Mouse (Mus musculus) kidney, postnatal 0 days (tissue): ENCODE results near the gene Alox15. TPM values are rescaled to one million over a fixed set of nuclear protein-coding genes. Genes with fewer than 3 reads are reported as not detected.

ENCODE experiments used
- ATAC-seq: fragments of 200-750 bp; cut with Nextera tagmentation; replicated peaks from 2 replicates; pipeline ENCODE4 v1.8.0; 2017; ENCODE audit warnings: low read depth, moderate number of reproducible peaks, moderate TSS enrichment, moderate library complexity; ENCODE audit not compliant: low FRiP score
- DNase-seq: peaks from one replicate; pipeline ENCODE4 v3.0.0-alpha.2; 2016; ENCODE audit warnings: low spot score
- H3K27ac ChIP-seq: fragments of 300-500 bp; sonication (generic); 2 replicates; pipeline ENCODE4 v1.5.1; 2014; ENCODE audit warnings: mild to moderate bottlenecking
- H3K27me3 ChIP-seq: fragments of 300-500 bp; sonication (generic); 2 replicates; pipeline ENCODE4 v1.6.1; 2014; ENCODE audit warnings: low read length, mixed read lengths; ENCODE audit not compliant: insufficient read depth
- H3K36me3 ChIP-seq: fragments of 300-500 bp; sonication (generic); 2 replicates; pipeline ENCODE4 v1.6.1; 2014; ENCODE audit warnings: low read length, mixed read lengths; ENCODE audit not compliant: insufficient read depth
- H3K4me1 ChIP-seq: fragments of 300-500 bp; sonication (generic); replicated peaks from 2 replicates; pipeline ENCODE4 v1.6.1; 2014; ENCODE audit warnings: antibody characterized with exemption, low read length, mixed read lengths; ENCODE audit not compliant: insufficient read depth
- H3K4me2 ChIP-seq: fragments of 300-500 bp; sonication (generic); 2 replicates; pipeline ENCODE4 v1.6.1; 2014; ENCODE audit warnings: mild to moderate bottlenecking, low read length, moderate library complexity, mixed read lengths
- H3K4me3 ChIP-seq: fragments of 300-500 bp; sonication (generic); replicated peaks from 2 replicates; pipeline ENCODE4 v1.5.1; 2014; ENCODE audit warnings: low read depth, low read length
- H3K9ac ChIP-seq: fragments of 300-500 bp; sonication (generic); 2 replicates; pipeline ENCODE4 v1.6.1; 2014; ENCODE audit warnings: low read depth, low read length
- H3K9me3 ChIP-seq: fragments of 300-500 bp; sonication (generic); replicated peaks from 2 replicates; pipeline ENCODE4 v1.6.1; 2016; ENCODE audit warnings: low read length, inconsistent platforms, mixed read lengths
- CTCF ChIP-seq: IDR thresholded peaks from 2 replicates; pipeline ENCODE4 v1.5.1; 2016; ENCODE audit warnings: antibody characterized with exemption, low read depth, mild to moderate bottlenecking, moderate library complexity
- WGBS: fragments of 180-500 bp; shearing (Covaris S2); extraction: QIAGEN DNeasy Blood & Tissue Kit; methylation state at CpG from one replicate; pipeline ENCODE4 v1.1.7; 2014; 5-methylcytosine and 5-hydroxymethylcytosine counted together
- polyA plus RNA-seq: library from polyadenylated mRNA; unstranded; fragments of >200 nt; fragmentation: Nextera tagmentation; extraction: Ambion mirVana; gene quantifications from 2 replicates; pipeline ENCODE4 v1.2.1, GENCODE M21; 2015

The Alox15 gene
- polyA plus RNA-seq, 1 experiment from 2014 or later, result 2.4 TPM

GRCm38 (mm10) chr11:70297836-70298454, 53.9 kb downstream of the Alox15 start:
- no peak overlapping the region for H3K4me3 ChIP-seq
- H3K36me3 ChIP-seq, result no peaks in the 10 kb centered on the region
- H3K4me1 ChIP-seq, result no peaks in the 10 kb centered on the region
- ATAC-seq, result no peak
- TF ChIP-seq CTCF, result no peak
- WGBS, result 32% methylated on average over 12 of the region's 12 CpGs
- no peak overlapping the region for H3K4me2 ChIP-seq
- no peaks in the 10 kb centered on the region for H3K27me3 ChIP-seq
- H3K9me3 ChIP-seq, result no peaks in the 10 kb centered on the region
- no peak overlapping the region for H3K27ac ChIP-seq
- H3K9ac ChIP-seq, result no peak overlapping the region
- no peak for DNase-seq

GRCm38 (mm10) chr11:70297405-70297804, 54.4 kb downstream of the Alox15 start:
- no peaks in the 10 kb centered on the region for H3K27me3 ChIP-seq
- H3K4me2 ChIP-seq, result no peak overlapping the region
- DNase-seq, result no peak
- no peak overlapping the region for H3K27ac ChIP-seq
- no peak for TF ChIP-seq CTCF
- H3K36me3 ChIP-seq, result no peaks in the 10 kb centered on the region
- H3K9me3 ChIP-seq, result no peaks in the 10 kb centered on the region
- no peak for ATAC-seq
- H3K9ac ChIP-seq, result no peak overlapping the region
- H3K4me1 ChIP-seq, result no peaks in the 10 kb centered on the region
- no peak overlapping the region for H3K4me3 ChIP-seq
- WGBS, result 32% methylated on average over 4 of the region's 4 CpGs

Other genes with a start within 250 kb of the Alox15 start
- 0.37 and 0.47 TPM in 2 replicates for gene Mgl2, start 221.7 kb downstream of the Alox15 start, polyA plus RNA-seq
- gene Clec10a, start 195.8 kb downstream of the Alox15 start, polyA plus RNA-seq, result 0.99 and 1.4 TPM in 2 replicates
- 11.2 and 12.6 TPM in 2 replicates for gene Slc16a11, start 139.3 kb downstream of the Alox15 start, polyA plus RNA-seq
- 20.6 and 21.4 TPM in 2 replicates for gene Slc16a13, start 131.0 kb downstream of the Alox15 start, polyA plus RNA-seq
- 22.0 TPM in 2 replicates for gene Bcl6b, start 122.2 kb downstream of the Alox15 start, polyA plus RNA-seq
- 147 and 150 TPM in 2 replicates for gene 0610010K14Rik, start 114.1 kb downstream of the Alox15 start, polyA plus RNA-seq
- gene Gm21988, start 112.2 kb downstream of the Alox15 start, polyA plus RNA-seq, result 15.6 and 15.9 TPM in 2 replicates
- gene Rnasek, start 112.2 kb downstream of the Alox15 start, polyA plus RNA-seq, result 455 and 492 TPM in 2 replicates
- 3.8 and 4.0 TPM in 2 replicates for gene Alox12, start 96.7 kb downstream of the Alox15 start, polyA plus RNA-seq
- gene Alox12e, start 29.4 kb downstream of the Alox15 start, polyA plus RNA-seq, result 0.10 and 0.16 TPM in 2 replicates
- gene Pelp1, start 58.0 kb upstream of the Alox15 start, polyA plus RNA-seq, result 18.8 and 20.2 TPM in 2 replicates
- 12.0 and 13.5 TPM in 2 replicates for gene Arrb2, start 80.6 kb upstream of the Alox15 start, polyA plus RNA-seq
- 33.5 and 38.3 TPM in 2 replicates for gene Med11, start 99.9 kb upstream of the Alox15 start, polyA plus RNA-seq
- gene Zmynd15, start 107.4 kb upstream of the Alox15 start, polyA plus RNA-seq, result 0.82 and 1.5 TPM in 2 replicates
- 16.7 and 17.6 TPM in 2 replicates for gene Cxcl16, start 108.0 kb upstream of the Alox15 start, polyA plus RNA-seq
- gene Tm4sf5, start 153.2 kb upstream of the Alox15 start, polyA plus RNA-seq, result 0.84 and 1.5 TPM in 2 replicates
- gene Vmo1, start 162.6 kb upstream of the Alox15 start, polyA plus RNA-seq, result 0.57 and 0.66 TPM in 2 replicates
- gene Gltpd2, start 167.2 kb upstream of the Alox15 start, polyA plus RNA-seq, result 0.56 and 0.87 TPM in 2 replicates
- gene Psmb6, start 173.3 kb upstream of the Alox15 start, polyA plus RNA-seq, result 686 and 703 TPM in 2 replicates
- not detected in 2 replicates for gene Gm40193, start 180.9 kb upstream of the Alox15 start, polyA plus RNA-seq
- 6.7 and 7.2 TPM in 2 replicates for gene Pld2, start 188.0 kb upstream of the Alox15 start, polyA plus RNA-seq
- 11.5 and 12.1 TPM in 2 replicates for gene Mink1, start 210.8 kb upstream of the Alox15 start, polyA plus RNA-seq